Mouse (Mus musculus): ENCODE results near the gene Gab2.

DNA sequence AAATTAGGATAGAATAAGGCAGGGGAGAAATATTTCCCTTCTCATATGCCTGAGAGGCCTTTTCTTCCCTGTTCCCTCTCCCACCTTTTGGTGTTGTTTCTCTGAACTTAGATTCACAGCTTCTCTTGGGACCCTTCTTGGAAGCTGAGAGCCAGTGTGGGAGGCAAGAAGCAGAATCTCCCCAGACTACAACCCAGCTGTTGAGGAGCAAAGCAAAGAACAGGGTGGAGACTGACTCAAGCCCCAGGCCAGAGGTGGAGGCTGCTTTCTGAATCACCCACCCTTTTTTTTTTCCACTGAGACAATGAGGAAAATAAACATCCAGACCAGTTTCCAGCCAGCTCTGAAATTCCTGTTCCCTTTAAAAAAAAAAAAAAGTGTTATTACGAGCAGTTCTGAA, 166.3 kb downstream of the Gab2 start:
- no peak for TF ChIP-seq MAFK (IDR thresholded peaks at IDR 0.05; ENCODE audit: insufficient read depth, low read depth, low read length)
- TF ChIP-seq HCFC1 (IDR thresholded peaks at IDR 0.05; ENCODE audit: borderline replicate concordance, insufficient read depth, low read length): no peak
- no peak for TF ChIP-seq CHD2 (IDR thresholded peaks at IDR 0.05; ENCODE audit: low read depth, low read length)
- TF ChIP-seq ZNF384 (IDR thresholded peaks at IDR 0.05; ENCODE audit: low read depth, low read length): peak; percentile 41; the same call in 1 of the 2 replicates
- no peak for TF ChIP-seq ZC3H11A (IDR thresholded peaks at IDR 0.05; ENCODE audit: borderline replicate concordance, low read depth, low read length)

All from ES-E14 (cell line).